Mouse (Mus musculus) lung, postnatal 4 days (tissue): ENCODE measurements around the gene Zdhhc20.
A peak's percentile ranks its signal among the peaks of the same experiment; 100 is the strongest.
"Not testable (repeated sequence)": the region's sequence is repeated elsewhere in the genome, so short reads cannot be mapped to it uniquely, and the experiment has no call there.

Source experiments
- DNase-seq, 2 experiments: peaks; one replicate each; pipeline ENCODE4 v3.0.0; 2021

Zdhhc20 gene

GRCm38 (mm10) chr14:57889541-57890010 is 500 bp downstream of the Zdhhc20 start:
- peak in 1 of 2 experiments; percentile 62 for DNase-seq

GRCm38 (mm10) chr14:57887171-57887570 is 2.9 kb downstream of the Zdhhc20 start:
- peak; percentile 28 to 49 for DNase-seq

GRCm38 (mm10) chr14:57886032-57886431 is 4.0 kb downstream of the Zdhhc20 start:
- no peak for DNase-seq

GRCm38 (mm10) chr14:57883341-57883740 is 6.7 kb downstream of the Zdhhc20 start:
- DNase-seq = no peak

GRCm38 (mm10) chr14:57882720-57883119 is 7.4 kb downstream of the Zdhhc20 start:
- no peak for DNase-seq

- DNase-seq = peak; percentile 56 to 70
Measured at GRCm38 (mm10) chr14:57881793-57882192, 8.3 kb downstream of the Zdhhc20 start.

- DNase-seq = no peak
Measured at GRCm38 (mm10) chr14:57881074-57881473, 9.0 kb downstream of the Zdhhc20 start.

GRCm38 (mm10) chr14:57877921-57878320 is 12.2 kb downstream of the Zdhhc20 start:
- DNase-seq = no peak

- DNase-seq = no peak
Measured at GRCm38 (mm10) chr14:57866676-57867276, 23.3 kb downstream of the Zdhhc20 start.

- DNase-seq = no peak
Measured at GRCm38 (mm10) chr14:57865256-57865655, 24.8 kb downstream of the Zdhhc20 start.

GRCm38 (mm10) chr14:57863129-57863528 is 26.9 kb downstream of the Zdhhc20 start:
- no peak for DNase-seq

GRCm38 (mm10) chr14:57861987-57862412 is 28.1 kb downstream of the Zdhhc20 start:
- DNase-seq = no peak

- DNase-seq = no peak
Measured at GRCm38 (mm10) chr14:57859520-57859919, 30.6 kb downstream of the Zdhhc20 start.

- DNase-seq = no peak
Measured at GRCm38 (mm10) chr14:57858601-57859000, 31.5 kb downstream of the Zdhhc20 start.

GRCm38 (mm10) chr14:57856037-57856436 is 34.0 kb downstream of the Zdhhc20 start:
- DNase-seq = not testable (repeated sequence)

GRCm38 (mm10) chr14:57852961-57853360 is 37.1 kb downstream of the Zdhhc20 start:
- no peak for DNase-seq

- no peak for DNase-seq
Measured at GRCm38 (mm10) chr14:57850330-57850729, 39.7 kb downstream of the Zdhhc20 start.

GRCm38 (mm10) chr14:57848646-57849045 is 41.4 kb downstream of the Zdhhc20 start:
- no peak for DNase-seq

GRCm38 (mm10) chr14:57848061-57848460 is 42.0 kb downstream of the Zdhhc20 start:
- not testable (repeated sequence) for DNase-seq

- no peak for DNase-seq
Measured at GRCm38 (mm10) chr14:57844535-57844934, 45.5 kb downstream of the Zdhhc20 start.

- DNase-seq = no peak
Measured at GRCm38 (mm10) chr14:57835157-57835556, 54.9 kb downstream of the Zdhhc20 start.

- DNase-seq = peak; percentile 13 to 52
Measured at GRCm38 (mm10) chr14:57833526-57833925, 56.5 kb downstream of the Zdhhc20 start.

GRCm38 (mm10) chr14:57827284-57827683 is 62.8 kb downstream of the Zdhhc20 start:
- no peak for DNase-seq

- DNase-seq = peak; percentile 94 to 95
Measured at GRCm38 (mm10) chr14:57825788-57826751, 64.0 kb downstream of the Zdhhc20 start, which contains the start of the genes Ska3 and Mrpl57. TSS of gene Ska3 (minus strand) at chr14:57826185. TSS of gene Mrpl57 (plus strand) at chr14:57826234.
